Mouse (Mus musculus): ENCODE results near the gene Oxtr.

Gene Oxtr

GRCm38 (mm10) chr6:112488821-112489180, 942 bp downstream of the Oxtr start:
- DNase-seq (ENCODE audit: low read depth, low spot score), result no peak

- no peak for DNase-seq (ENCODE audit: low read depth, low spot score)
Measured at GRCm38 (mm10) chr6:112487993-112488392, 1.8 kb downstream of the Oxtr start.

- DNase-seq (ENCODE audit: low read depth, low spot score), result peak; percentile 37
Measured at GRCm38 (mm10) chr6:112484316-112484715, 5.4 kb downstream of the Oxtr start.

- DNase-seq (ENCODE audit: low read depth, low spot score), result no peak
Measured at GRCm38 (mm10) chr6:112479861-112480260, 9.9 kb downstream of the Oxtr start.

- DNase-seq (ENCODE audit: low read depth, low spot score), result no peak
Measured at GRCm38 (mm10) chr6:112471644-112472043, 18.1 kb downstream of the Oxtr start.

GRCm38 (mm10) chr6:112466001-112466400, 23.7 kb downstream of the Oxtr start:
- no peak for DNase-seq (ENCODE audit: low read depth, low spot score)

- DNase-seq (ENCODE audit: low read depth, low spot score), result no peak
Measured at GRCm38 (mm10) chr6:112465441-112465840, 24.3 kb downstream of the Oxtr start.

GRCm38 (mm10) chr6:112463331-112463730, 26.4 kb downstream of the Oxtr start:
- no peak for DNase-seq (ENCODE audit: low read depth, low spot score)

GRCm38 (mm10) chr6:112461459-112461858, 28.3 kb downstream of the Oxtr start:
- DNase-seq (ENCODE audit: low read depth, low spot score), result no peak

- no peak for DNase-seq (ENCODE audit: low read depth, low spot score)
Measured at GRCm38 (mm10) chr6:112459341-112459749, 30.4 kb downstream of the Oxtr start, which contains the start of gene Cav3. Cav3 (plus strand) TSS chr6:112459505.

GRCm38 (mm10) chr6:112445675-112446074, 44.1 kb downstream of the Oxtr start:
- DNase-seq (ENCODE audit: low read depth, low spot score), result no peak

- DNase-seq (ENCODE audit: low read depth, low spot score), result no peak
Measured at GRCm38 (mm10) chr6:112426018-112426732, 63.6 kb downstream of the Oxtr start.

- no peak for DNase-seq (ENCODE audit: low read depth, low spot score)
Measured at GRCm38 (mm10) chr6:112423746-112424501, 65.8 kb downstream of the Oxtr start.
